Mouse (Mus musculus): Measurements from ENCODE around the gene Tnik.

Tnik gene

GRCm38 (mm10) chr3:28410269-28410668 is 147.3 kb downstream of the Tnik start:
- no peak for DNase-seq

GRCm38 (mm10) chr3:28415986-28416385 is 153.0 kb downstream of the Tnik start:
- DNase-seq: no peak

- DNase-seq: no peak
Measured at GRCm38 (mm10) chr3:28417091-28417715, 154.2 kb downstream of the Tnik start.

GRCm38 (mm10) chr3:28420194-28420593 is 157.2 kb downstream of the Tnik start:
- DNase-seq: no peak

- DNase-seq: no peak
Measured at GRCm38 (mm10) chr3:28420698-28421097, 157.7 kb downstream of the Tnik start.

GRCm38 (mm10) chr3:28421798-28422197 is 158.8 kb downstream of the Tnik start:
- DNase-seq: no peak

GRCm38 (mm10) chr3:28422221-28422620 is 159.2 kb downstream of the Tnik start:
- no peak for DNase-seq

GRCm38 (mm10) chr3:28425911-28426310 is 162.9 kb downstream of the Tnik start:
- no peak for DNase-seq

- DNase-seq: no peak
Measured at GRCm38 (mm10) chr3:28431459-28431858, 168.4 kb downstream of the Tnik start.

- no peak for DNase-seq
Measured at GRCm38 (mm10) chr3:28432321-28432720, 169.3 kb downstream of the Tnik start.

- no peak for DNase-seq
Measured at GRCm38 (mm10) chr3:28435478-28435877, 172.5 kb downstream of the Tnik start.

GRCm38 (mm10) chr3:28437429-28437828 is 174.4 kb downstream of the Tnik start:
- DNase-seq: no peak

GRCm38 (mm10) chr3:28441545-28441944 is 178.5 kb downstream of the Tnik start:
- DNase-seq: no peak

GRCm38 (mm10) chr3:28442116-28442515 is 179.1 kb downstream of the Tnik start:
- no peak for DNase-seq

GRCm38 (mm10) chr3:28447950-28448349 is 184.9 kb downstream of the Tnik start:
- no peak for DNase-seq

GRCm38 (mm10) chr3:28453458-28453857 is 190.4 kb downstream of the Tnik start:
- DNase-seq: no peak

- DNase-seq: no peak
Measured at GRCm38 (mm10) chr3:28456842-28457241, 193.8 kb downstream of the Tnik start.

GRCm38 (mm10) chr3:28457517-28457916 is 194.5 kb downstream of the Tnik start:
- no peak for DNase-seq

- no peak for DNase-seq
Measured at GRCm38 (mm10) chr3:28466688-28467087, 203.7 kb downstream of the Tnik start.

GRCm38 (mm10) chr3:28467148-28467754 is 204.2 kb downstream of the Tnik start:
- DNase-seq: no peak

- DNase-seq: no peak
Measured at GRCm38 (mm10) chr3:28467871-28468285, 204.9 kb downstream of the Tnik start.

- no peak for DNase-seq
Measured at GRCm38 (mm10) chr3:28473439-28473838, 210.4 kb downstream of the Tnik start.

- no peak for DNase-seq
Measured at GRCm38 (mm10) chr3:28477373-28477772, 214.4 kb downstream of the Tnik start.

GRCm38 (mm10) chr3:28485716-28486115 is 222.7 kb downstream of the Tnik start:
- no peak for DNase-seq

GRCm38 (mm10) chr3:28487418-28487817 is 224.4 kb downstream of the Tnik start:
- DNase-seq: no peak

Data from spleen, adult 18-20 months (tissue).